Mouse (Mus musculus): ENCODE data around the gene Prkd1. TPM values are rescaled to one million over a fixed set of nuclear protein-coding genes. Genes with fewer than 3 reads are reported as not detected.

Prkd1 gene
- polyA plus RNA-seq, 1 experiment = 3.4 TPM

DNA sequence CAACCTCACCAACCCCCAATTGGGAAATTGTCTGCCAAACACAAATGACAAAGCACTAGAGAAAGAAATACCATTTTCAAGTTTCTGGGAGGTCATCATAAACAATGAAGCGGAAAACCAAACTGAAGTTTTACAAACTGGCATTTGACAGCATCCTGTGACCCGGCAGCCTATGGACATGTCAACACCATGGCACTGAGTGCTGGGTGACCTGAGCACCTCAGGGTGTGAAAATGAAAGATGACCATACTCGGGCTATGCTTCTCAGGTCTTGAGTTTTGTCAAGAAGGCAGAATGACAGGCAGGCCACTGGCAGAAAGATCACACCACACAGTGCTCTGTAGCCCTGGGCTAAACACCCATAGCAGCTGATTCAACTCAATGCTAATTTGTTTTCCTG is 94.7 kb downstream of the Prkd1 start:
- H3K27me3 ChIP-seq (replicated peaks; ENCODE audit: control insufficient read depth, insufficient read depth, low read length) = no peaks in the 10 kb centered on the region
- H3K4me3 ChIP-seq (ENCODE audit: insufficient read depth, low read depth, low read length) = no peak overlapping the region
- no peak for DNase-seq
- H3K36me3 ChIP-seq (ENCODE audit: control insufficient read depth, insufficient read depth, low read length) = no peaks in the 10 kb centered on the region
- no peaks in the 10 kb centered on the region for H3K4me1 ChIP-seq (ENCODE audit: control insufficient read depth, insufficient read depth, low read length)
- no peak for TF ChIP-seq POLR2A (IDR thresholded peaks at IDR 0.05; ENCODE audit: low read depth, low read length)
- no peak for TF ChIP-seq CTCF (conservative IDR thresholded peaks at IDR 0.05; ENCODE audit: insufficient read depth, insufficient read length, low read depth, low read length)
- WGBS = 42% methylated on average over 3 of the region's 3 CpGs
- H3K27ac ChIP-seq (ENCODE audit: insufficient read depth, low read depth, low read length) = no peak overlapping the region

DNA sequence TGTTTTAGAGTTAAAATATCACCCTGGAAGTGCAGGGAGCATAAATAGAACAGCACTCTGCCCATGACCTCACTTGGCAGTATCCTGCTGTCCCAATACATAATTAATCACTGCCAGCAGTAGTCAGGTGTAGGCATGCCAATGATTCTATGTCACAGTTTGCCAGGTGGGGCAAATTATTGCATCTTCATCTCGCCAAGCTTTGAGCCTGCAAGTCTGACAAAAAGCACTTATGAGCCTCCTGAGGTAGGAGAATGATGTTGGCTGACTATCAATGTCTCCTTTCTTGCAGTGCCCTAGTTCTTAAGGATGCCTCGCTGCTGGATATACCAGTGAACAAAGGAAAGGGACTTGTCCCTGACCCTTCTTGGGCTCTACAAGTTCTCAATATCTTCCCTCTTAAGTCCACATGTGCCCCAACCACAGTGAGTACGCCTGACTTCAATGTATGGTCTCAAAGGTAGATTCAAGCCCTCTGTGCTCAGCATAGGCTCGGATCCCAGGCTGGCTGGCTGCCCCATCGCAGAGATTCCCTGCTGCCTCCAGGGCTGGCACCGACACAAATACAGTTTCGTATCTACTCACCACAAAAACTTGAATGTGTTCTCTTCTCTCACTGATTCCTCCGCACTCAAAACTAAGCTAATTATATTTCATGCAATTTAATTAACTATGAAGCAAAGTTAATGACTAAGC is 98.9 kb downstream of the Prkd1 start:
- DNase-seq = peak; percentile 29
- TF ChIP-seq CTCF (conservative IDR thresholded peaks at IDR 0.05; ENCODE audit: insufficient read depth, insufficient read length, low read depth, low read length) (no peak), POLR2A (IDR thresholded peaks at IDR 0.05; ENCODE audit: low read depth, low read length) (no peak)
- WGBS = 69% methylated on average over 8 of the region's 8 CpGs

DNA sequence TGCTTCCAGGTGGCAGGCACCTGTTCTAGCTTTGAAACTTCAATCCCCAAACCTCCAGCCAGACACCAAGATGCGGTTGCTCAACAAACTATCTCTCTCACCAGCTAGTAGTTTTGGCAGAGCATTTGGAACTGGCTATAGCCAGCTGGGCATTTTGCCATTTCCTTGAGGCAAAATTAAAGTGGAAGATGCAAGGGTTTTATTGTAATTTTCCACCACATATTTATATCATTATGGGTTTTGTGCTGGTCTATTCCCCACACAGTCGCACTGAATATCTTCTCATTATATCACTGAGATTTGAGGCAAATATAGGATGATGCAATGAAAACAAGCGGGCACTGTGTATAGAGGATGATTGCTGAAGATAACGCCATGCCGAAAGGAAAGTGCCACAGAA is 102.5 kb downstream of the Prkd1 start:
- no peak overlapping the region for H3K4me3 ChIP-seq (ENCODE audit: insufficient read depth, low read depth, low read length)
- no peaks in the 10 kb centered on the region for H3K36me3 ChIP-seq (ENCODE audit: control insufficient read depth, insufficient read depth, low read length)
- H3K27ac ChIP-seq (ENCODE audit: insufficient read depth, low read depth, low read length) = no peak overlapping the region
- DNase-seq = peak; percentile 52
- WGBS = 79% methylated on average over 5 of the region's 5 CpGs
- peaks cover 4% of the 10 kb centered on the region; the same call in 1 of the 2 replicates for H3K4me1 ChIP-seq (ENCODE audit: control insufficient read depth, insufficient read depth, low read length)
- no peaks in the 10 kb centered on the region for H3K27me3 ChIP-seq (replicated peaks; ENCODE audit: control insufficient read depth, insufficient read depth, low read length)
- no peak for TF ChIP-seq CTCF (conservative IDR thresholded peaks at IDR 0.05; ENCODE audit: insufficient read depth, insufficient read length, low read depth, low read length)

More for the DNA sequence above, 98.9 kb downstream of the Prkd1 start:
- H3K4me1 ChIP-seq (ENCODE audit: control insufficient read depth, insufficient read depth, low read length) = peaks cover 4% of the 10 kb centered on the region; the same call in 1 of the 2 replicates
- H3K27me3 ChIP-seq (replicated peaks; ENCODE audit: control insufficient read depth, insufficient read depth, low read length) = no peaks in the 10 kb centered on the region
- no peak overlapping the region for H3K27ac ChIP-seq (ENCODE audit: insufficient read depth, low read depth, low read length)
- no peak overlapping the region for H3K4me3 ChIP-seq (ENCODE audit: insufficient read depth, low read depth, low read length)
- H3K36me3 ChIP-seq (ENCODE audit: control insufficient read depth, insufficient read depth, low read length) = no peaks in the 10 kb centered on the region

DNA sequence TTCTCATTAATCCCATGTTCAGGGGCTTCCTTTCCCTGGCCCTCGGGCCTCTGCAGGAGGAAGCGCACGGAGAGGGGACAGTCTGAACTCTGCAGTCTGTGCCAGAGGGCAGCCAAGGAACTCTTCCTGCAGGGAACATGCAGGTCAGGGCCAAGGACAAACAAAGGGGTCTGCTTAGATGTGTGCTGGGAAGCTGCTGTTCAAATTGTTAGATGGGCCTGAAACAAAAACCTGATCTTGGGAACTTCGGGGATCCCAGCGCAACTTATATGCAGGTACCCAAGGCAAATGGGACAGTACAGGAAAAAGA is 103.3 kb downstream of the Prkd1 start:
- peak; percentile 22 for DNase-seq
- no peak for TF ChIP-seq POLR2A (IDR thresholded peaks at IDR 0.05; ENCODE audit: low read depth, low read length)
- TF ChIP-seq CTCF (conservative IDR thresholded peaks at IDR 0.05; ENCODE audit: insufficient read depth, insufficient read length, low read depth, low read length) = no peak

DNA sequence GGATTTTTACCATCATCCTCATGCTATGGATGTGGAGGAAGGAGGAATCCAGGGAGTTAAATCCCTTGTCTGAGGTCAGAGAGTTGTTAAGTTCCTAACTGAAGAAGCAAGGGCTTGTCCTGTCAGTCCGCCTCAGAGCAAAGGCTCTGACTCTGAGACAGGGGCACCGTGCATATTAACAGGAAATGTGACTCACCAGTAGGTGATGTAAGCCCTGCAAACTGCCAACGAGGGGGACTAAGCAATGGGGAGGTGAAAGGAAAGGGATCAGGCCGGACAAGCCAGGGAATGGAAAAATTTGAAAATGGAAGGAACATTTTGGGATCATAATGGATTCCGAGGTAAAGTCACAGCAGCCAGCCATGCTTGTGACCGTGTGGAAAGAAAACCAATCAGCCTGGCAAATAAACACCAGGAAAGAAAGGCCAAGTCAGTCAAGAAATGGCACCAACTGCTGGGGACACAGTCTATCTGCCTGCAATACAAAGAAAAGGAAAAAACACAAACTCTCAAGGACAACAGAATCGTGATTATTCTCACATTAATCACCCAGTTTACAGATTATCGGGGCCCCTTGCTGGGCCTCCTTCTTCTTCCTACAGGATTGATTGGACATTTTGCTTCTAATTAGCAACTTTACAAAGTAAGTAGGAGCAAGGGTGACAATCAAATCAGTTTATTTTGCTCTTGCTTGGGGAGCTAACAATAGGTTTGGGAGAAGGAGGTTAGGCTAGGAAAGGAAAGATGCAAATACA is 103.9 kb downstream of the Prkd1 start:
- no peaks in the 10 kb centered on the region for H3K36me3 ChIP-seq (ENCODE audit: control insufficient read depth, insufficient read depth, low read length)
- no peaks in the 10 kb centered on the region for H3K27me3 ChIP-seq (replicated peaks; ENCODE audit: control insufficient read depth, insufficient read depth, low read length)
- H3K27ac ChIP-seq (ENCODE audit: insufficient read depth, low read depth, low read length) = peak overlapping the region; percentile 56; the same call in 1 of the 2 replicates
- peak; percentile 56 for DNase-seq
- 51% methylated on average over 8 of the region's 8 CpGs for WGBS
- H3K4me3 ChIP-seq (ENCODE audit: insufficient read depth, low read depth, low read length) = no peak overlapping the region
- H3K4me1 ChIP-seq (ENCODE audit: control insufficient read depth, insufficient read depth, low read length) = peaks cover 4% of the 10 kb centered on the region; the same call in 1 of the 2 replicates
- no peak for TF ChIP-seq CTCF (conservative IDR thresholded peaks at IDR 0.05; ENCODE audit: insufficient read depth, insufficient read length, low read depth, low read length)
- no peak for TF ChIP-seq POLR2A (IDR thresholded peaks at IDR 0.05; ENCODE audit: low read depth, low read length)

More for the DNA sequence above, 103.3 kb downstream of the Prkd1 start:
- no peak overlapping the region for H3K4me3 ChIP-seq (ENCODE audit: insufficient read depth, low read depth, low read length)
- peak overlapping the region; percentile 56; the same call in 1 of the 2 replicates for H3K27ac ChIP-seq (ENCODE audit: insufficient read depth, low read depth, low read length)
- peaks cover 4% of the 10 kb centered on the region; the same call in 1 of the 2 replicates for H3K4me1 ChIP-seq (ENCODE audit: control insufficient read depth, insufficient read depth, low read length)
- H3K36me3 ChIP-seq (ENCODE audit: control insufficient read depth, insufficient read depth, low read length) = no peaks in the 10 kb centered on the region
- H3K27me3 ChIP-seq (replicated peaks; ENCODE audit: control insufficient read depth, insufficient read depth, low read length) = no peaks in the 10 kb centered on the region
- WGBS = 62% methylated on average over 5 of the region's 5 CpGs

DNA sequence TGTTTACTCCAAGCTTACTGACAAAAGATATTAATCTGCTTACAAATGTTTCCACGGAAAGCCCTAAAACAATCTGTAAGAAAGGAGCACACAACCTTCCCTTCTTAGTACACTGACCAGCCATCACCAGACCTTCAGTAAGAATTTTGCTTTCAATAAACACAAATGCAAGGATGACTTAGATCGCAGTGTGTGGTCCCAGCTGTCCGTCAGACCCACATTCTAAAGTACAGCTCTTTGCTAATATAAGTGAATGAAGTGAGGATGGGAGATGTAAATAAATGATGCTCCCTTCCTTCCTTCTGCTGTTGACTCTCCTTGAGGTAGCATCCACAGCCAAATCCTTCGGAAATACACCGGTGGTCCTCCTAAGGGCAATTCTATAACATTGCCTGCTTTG is 108.1 kb downstream of the Prkd1 start:
- 87% methylated on average over 5 of the region's 5 CpGs for WGBS
- no peak for TF ChIP-seq POLR2A (IDR thresholded peaks at IDR 0.05; ENCODE audit: low read depth, low read length)
- TF ChIP-seq CTCF (conservative IDR thresholded peaks at IDR 0.05; ENCODE audit: insufficient read depth, insufficient read length, low read depth, low read length) = no peak
- DNase-seq = no peak
- H3K36me3 ChIP-seq (ENCODE audit: control insufficient read depth, insufficient read depth, low read length) = no peaks in the 10 kb centered on the region
- no peaks in the 10 kb centered on the region for H3K27me3 ChIP-seq (replicated peaks; ENCODE audit: control insufficient read depth, insufficient read depth, low read length)
- H3K4me3 ChIP-seq (ENCODE audit: insufficient read depth, low read depth, low read length) = no peak overlapping the region
- peaks cover 2% of the 10 kb centered on the region; the same call in 1 of the 2 replicates for H3K4me1 ChIP-seq (ENCODE audit: control insufficient read depth, insufficient read depth, low read length)
- H3K27ac ChIP-seq (ENCODE audit: insufficient read depth, low read depth, low read length) = no peak overlapping the region

DNA sequence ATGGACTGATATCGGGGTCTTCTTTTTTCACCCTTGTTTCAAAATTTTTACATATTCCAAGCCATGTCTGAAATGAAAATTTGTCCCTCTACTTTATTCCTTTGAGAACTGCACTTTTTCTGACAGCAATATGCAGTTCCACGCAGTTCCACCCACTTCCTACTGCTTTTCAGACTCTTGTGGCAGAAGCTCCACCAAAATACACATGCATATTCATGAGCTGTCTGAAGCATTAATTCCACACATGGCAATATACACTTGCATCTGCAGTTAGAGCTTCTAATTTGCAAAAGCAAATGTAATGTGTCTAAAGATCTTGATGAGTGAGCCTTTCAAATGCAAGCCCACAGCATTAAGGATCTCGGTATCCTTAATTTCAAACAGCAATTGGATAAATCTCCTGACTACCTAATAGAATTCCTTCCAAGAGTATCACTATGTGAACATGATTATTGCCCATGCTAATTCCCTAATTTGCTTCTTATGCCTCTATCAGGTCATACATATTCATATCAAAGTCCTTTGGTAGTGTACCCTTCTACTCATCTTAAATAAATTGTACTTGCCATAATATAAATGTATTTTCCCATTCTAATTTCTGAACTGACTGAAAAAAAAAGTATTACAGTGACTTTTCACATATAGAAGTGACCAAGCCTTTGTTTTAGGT is 110.5 kb downstream of the Prkd1 start:
- no peaks in the 10 kb centered on the region for H3K36me3 ChIP-seq (ENCODE audit: control insufficient read depth, insufficient read depth, low read length)
- DNase-seq = no peak
- H3K4me1 ChIP-seq (ENCODE audit: control insufficient read depth, insufficient read depth, low read length) = no peaks in the 10 kb centered on the region
- no peak overlapping the region for H3K27ac ChIP-seq (ENCODE audit: insufficient read depth, low read depth, low read length)
- 90% methylated on average over 3 of the region's 3 CpGs for WGBS
- TF ChIP-seq POLR2A (IDR thresholded peaks at IDR 0.05; ENCODE audit: low read depth, low read length) (no peak), CTCF (conservative IDR thresholded peaks at IDR 0.05; ENCODE audit: insufficient read depth, insufficient read length, low read depth, low read length) (no peak)
- no peak overlapping the region for H3K4me3 ChIP-seq (ENCODE audit: insufficient read depth, low read depth, low read length)
- H3K27me3 ChIP-seq (replicated peaks; ENCODE audit: control insufficient read depth, insufficient read depth, low read length) = no peaks in the 10 kb centered on the region

Measured in kidney, adult 2 months (tissue).